Mouse (Mus musculus) MEL (cell line): Measurements from ENCODE around the gene Cnst. TPM values are rescaled to one million over a fixed set of nuclear protein-coding genes. Genes with fewer than 3 reads are reported as not detected.

Experiments
- DNase-seq: peaks from one replicate; pipeline ENCODE4 v3.0.0; 2011; ENCODE audit warnings: low read depth, low spot score
- H3K27ac ChIP-seq: 2 replicates; pipeline ENCODE4 v1.5.1; 2012; ENCODE audit warnings: low read depth, mild to moderate bottlenecking, control low read depth, low read length, moderate library complexity; ENCODE audit not compliant: control insufficient read depth
- H3K27me3 ChIP-seq, 2 experiments: fragments of 150-350 bp in 1 of 2; sonication (generic) in 1 of 2; 2 replicates each; pipeline ENCODE4 v1.6.1; 2012; ENCODE audit warnings: low read length in 2 of 2, mild to moderate bottlenecking in 2 of 2, improper control_type of control experiment in 1 of 2, moderate library complexity in 1 of 2; ENCODE audit not compliant: insufficient read depth in 2 of 2, control insufficient read depth in 1 of 2
- H3K36me3 ChIP-seq, 2 experiments: 2 replicates each; pipeline ENCODE4 v1.6.1; 2012 to 2014; ENCODE audit warnings: low read length in 2 of 2, improper control_type of control experiment in 1 of 2, inconsistent platforms in 1 of 2, mild to moderate bottlenecking in 1 of 2; ENCODE audit not compliant: insufficient read depth in 2 of 2, control insufficient read depth in 1 of 2
- H3K4me1 ChIP-seq, 2 experiments: fragments of 150-350 bp in 1 of 2; sonication (generic) in 1 of 2; 2 replicates each; pipeline ENCODE4 v1.6.1; 2012; ENCODE audit warnings: low read length in 2 of 2, improper control_type of control experiment in 1 of 2, mild to moderate bottlenecking in 1 of 2; ENCODE audit not compliant: insufficient read depth in 2 of 2, control insufficient read depth in 1 of 2
- H3K4me3 ChIP-seq, 2 experiments: fragments of 150-350 bp in 1 of 2; sonication (generic) in 1 of 2; 2 replicates each; pipeline ENCODE4 v1.5.1; 2012; ENCODE audit warnings: low read depth in 2 of 2, low read length in 2 of 2, mild to moderate bottlenecking in 2 of 2, moderate library complexity in 2 of 2, control low read depth in 1 of 2, improper control_type of control experiment in 1 of 2; ENCODE audit not compliant: control insufficient read depth in 1 of 2, insufficient read depth in 1 of 2
- H3K79me2 ChIP-seq: 2 replicates; pipeline ENCODE4 v1.6.1; 2012; ENCODE audit warnings: mild to moderate bottlenecking, low read length, moderate library complexity; ENCODE audit not compliant: control insufficient read depth, poor library complexity, insufficient read depth
- H3K9ac ChIP-seq: 2 replicates; pipeline ENCODE4 v1.6.1; 2012; ENCODE audit warnings: low read depth, mild to moderate bottlenecking, control low read depth, low read length, moderate library complexity; ENCODE audit not compliant: control insufficient read depth, poor library complexity, severe bottlenecking
- H3K9me3 ChIP-seq: fragments of 150-350 bp; sonication (generic); replicated peaks from 2 replicates; pipeline ENCODE4 v1.6.1; 2012; ENCODE audit warnings: mild to moderate bottlenecking, low read length, improper control_type of control experiment, moderate library complexity; ENCODE audit not compliant: insufficient read depth
- BHLHE40 ChIP-seq: IDR thresholded peaks from 2 replicates; pipeline ENCODE4 v1.6.1; 2012; ENCODE audit warnings: low read depth, mild to moderate bottlenecking, inconsistent platforms, low read length, improper control_type of control experiment, borderline replicate concordance
- CTCF ChIP-seq, 3 experiments: IDR thresholded peaks in 2 of 3; conservative IDR thresholded peaks in 1 of 3; 2 replicates each; pipeline ENCODE4 v1.5.1; 2011 to 2012; ENCODE audit warnings: low read length in 3 of 3, low read depth in 2 of 3, mild to moderate bottlenecking in 2 of 3, improper control_type of control experiment in 1 of 3, inconsistent platforms in 1 of 3, mixed read lengths in 1 of 3, moderate library complexity in 1 of 3; ENCODE audit not compliant: control insufficient read depth in 1 of 3, insufficient read depth in 1 of 3, poor library complexity in 1 of 3, severe bottlenecking in 1 of 3
- E2F4 ChIP-seq: IDR thresholded peaks from 2 replicates; pipeline ENCODE4 v1.6.1; 2011; ENCODE audit warnings: low read depth, low read length, improper control_type of control experiment, borderline replicate concordance
- ELF1 ChIP-seq: IDR thresholded peaks from 2 replicates; pipeline ENCODE4 v1.6.1; 2014; ENCODE audit warnings: low read depth, mild to moderate bottlenecking, inconsistent platforms, low read length, improper control_type of control experiment, moderate library complexity
- EP300 ChIP-seq, 2 experiments: IDR thresholded peaks; 2 replicates each; pipeline ENCODE4 v1.6.1; 2011; ENCODE audit warnings: improper control_type of control experiment in 2 of 2, low read length in 2 of 2, low read depth in 1 of 2, mild to moderate bottlenecking in 1 of 2
- ETS1 ChIP-seq: IDR thresholded peaks from 2 replicates; pipeline ENCODE4 v1.6.1; 2012; ENCODE audit warnings: low read depth, mild to moderate bottlenecking, inconsistent platforms, low read length, improper control_type of control experiment, moderate library complexity
- GABPA ChIP-seq: IDR thresholded peaks from 2 replicates; pipeline ENCODE4 v1.6.1; 2012; ENCODE audit warnings: low read depth, mild to moderate bottlenecking, inconsistent platforms, low read length, improper control_type of control experiment, moderate library complexity
- GATA1 ChIP-seq: IDR thresholded peaks from 2 replicates; pipeline ENCODE4 v1.6.1; 2011; ENCODE audit warnings: low read depth, low read length, improper control_type of control experiment
- HCFC1 ChIP-seq: IDR thresholded peaks from 2 replicates; pipeline ENCODE4 v1.6.1; 2012; ENCODE audit warnings: low read depth, mild to moderate bottlenecking, inconsistent platforms, low read length, improper control_type of control experiment, moderate library complexity
- KAT2A ChIP-seq: conservative IDR thresholded peaks from 2 replicates; pipeline ENCODE4 v1.6.1; 2012; ENCODE audit warnings: low read depth, low read length, improper control_type of control experiment, inconsistent platforms
- MAFK ChIP-seq: IDR thresholded peaks from 2 replicates; pipeline ENCODE4 v1.6.1; 2011; ENCODE audit warnings: low read depth, mild to moderate bottlenecking, low read length, improper control_type of control experiment, borderline replicate concordance
- MAX ChIP-seq: IDR thresholded peaks from 2 replicates; pipeline ENCODE4 v1.6.1; 2011; ENCODE audit warnings: low read length, improper control_type of control experiment
- MAZ ChIP-seq: IDR thresholded peaks from 2 replicates; pipeline ENCODE4 v1.6.1; 2012; ENCODE audit warnings: low read depth, mild to moderate bottlenecking, inconsistent platforms, low read length, improper control_type of control experiment
- MEF2A ChIP-seq: IDR thresholded peaks from 2 replicates; pipeline ENCODE4 v1.6.1; 2014; ENCODE audit warnings: low read depth, mild to moderate bottlenecking, inconsistent platforms, low read length, improper control_type of control experiment; ENCODE audit not compliant: poor library complexity, insufficient replicate concordance, severe bottlenecking; ENCODE audit errors: extremely low read depth
- MXI1 ChIP-seq: IDR thresholded peaks from 2 replicates; pipeline ENCODE4 v1.6.1; 2011; ENCODE audit warnings: mild to moderate bottlenecking, low read depth, low read length, improper control_type of control experiment
- MYB ChIP-seq: IDR thresholded peaks from 2 replicates; pipeline ENCODE4 v1.6.1; 2011; ENCODE audit warnings: mild to moderate bottlenecking, low read depth, low read length, improper control_type of control experiment
- MYC ChIP-seq: IDR thresholded peaks from 2 replicates; pipeline ENCODE4 v1.6.1; 2011; ENCODE audit warnings: low read depth, mild to moderate bottlenecking, low read length, improper control_type of control experiment, moderate library complexity
- NRF1 ChIP-seq: IDR thresholded peaks from 2 replicates; pipeline ENCODE4 v1.6.1; 2014; ENCODE audit warnings: low read depth, mild to moderate bottlenecking, inconsistent platforms, low read length, improper control_type of control experiment, moderate library complexity; ENCODE audit not compliant: poor library complexity, insufficient read depth, severe bottlenecking
- POLR2A ChIP-seq, 2 experiments: IDR thresholded peaks; 2 replicates each; pipeline ENCODE4 v1.6.1; 2011 to 2012; ENCODE audit warnings: low read length in 2 of 2, mild to moderate bottlenecking in 2 of 2, control low read depth in 1 of 2, improper control_type of control experiment in 1 of 2, low read depth in 1 of 2, moderate library complexity in 1 of 2; ENCODE audit not compliant: control insufficient read depth in 1 of 2, insufficient read depth in 1 of 2, poor library complexity in 1 of 2
- RCOR1 ChIP-seq: IDR thresholded peaks from 2 replicates; pipeline ENCODE4 v1.6.1; 2012; ENCODE audit warnings: low read depth, mild to moderate bottlenecking, inconsistent platforms, low read length, improper control_type of control experiment
- SIN3A ChIP-seq: IDR thresholded peaks from 2 replicates; pipeline ENCODE4 v1.6.1; 2012; ENCODE audit warnings: low read length, improper control_type of control experiment, inconsistent platforms
- SMC3 ChIP-seq: IDR thresholded peaks from 2 replicates; pipeline ENCODE4 v1.6.1; 2011; ENCODE audit warnings: low read depth, low read length, improper control_type of control experiment
- TAL1 ChIP-seq: IDR thresholded peaks from 2 replicates; pipeline ENCODE4 v1.6.1; 2012; ENCODE audit warnings: mild to moderate bottlenecking, inconsistent platforms, low read length, moderate library complexity, mixed read lengths
- TCF12 ChIP-seq: IDR thresholded peaks from 2 replicates; pipeline ENCODE4 v1.6.1; 2014; ENCODE audit warnings: low read depth, mild to moderate bottlenecking, inconsistent platforms, low read length, improper control_type of control experiment, moderate library complexity
- UBTF ChIP-seq: IDR thresholded peaks from 2 replicates; pipeline ENCODE4 v1.6.1; 2012; ENCODE audit warnings: low read depth, mild to moderate bottlenecking, inconsistent platforms, low read length, improper control_type of control experiment, moderate library complexity, borderline replicate concordance; ENCODE audit not compliant: insufficient read depth
- ZC3H11A ChIP-seq: IDR thresholded peaks from 2 replicates; pipeline ENCODE4 v1.6.1; 2012; ENCODE audit warnings: low read depth, mild to moderate bottlenecking, inconsistent platforms, low read length, improper control_type of control experiment
- ZNF384 ChIP-seq: IDR thresholded peaks from 2 replicates; pipeline ENCODE4 v1.6.1; 2012; ENCODE audit warnings: low read depth, mild to moderate bottlenecking, inconsistent platforms, low read length, improper control_type of control experiment
- polyA plus RNA-seq, 2 experiments: library from polyadenylated mRNA; stranded (reverse) in 1 of 2; unstranded in 1 of 2; fragments of >175 nt in 1 of 2; fragments of >200 nt in 1 of 2; gene quantifications; 2 replicates each; pipeline versions ENCODE4 v1.2.1 to v1.2.4; 2012; ENCODE audit warnings: low replicate concordance in 2 of 2, low read depth in 1 of 2; ENCODE audit not compliant: insufficient read length in 2 of 2, insufficient read depth in 1 of 2, missing spikeins in 1 of 2
- total RNA-seq: library from RNA; depleted of rRNA; stranded (reverse); fragments of 300-350 nt; gene quantifications from 2 replicates; pipeline ENCODE4 v1.2.3, GENCODE M21; 2012

Gene Cnst
- total and polyA plus RNA-seq, 3 experiments, result 10.4 to 12.1 TPM; not detected in 1

DNA sequence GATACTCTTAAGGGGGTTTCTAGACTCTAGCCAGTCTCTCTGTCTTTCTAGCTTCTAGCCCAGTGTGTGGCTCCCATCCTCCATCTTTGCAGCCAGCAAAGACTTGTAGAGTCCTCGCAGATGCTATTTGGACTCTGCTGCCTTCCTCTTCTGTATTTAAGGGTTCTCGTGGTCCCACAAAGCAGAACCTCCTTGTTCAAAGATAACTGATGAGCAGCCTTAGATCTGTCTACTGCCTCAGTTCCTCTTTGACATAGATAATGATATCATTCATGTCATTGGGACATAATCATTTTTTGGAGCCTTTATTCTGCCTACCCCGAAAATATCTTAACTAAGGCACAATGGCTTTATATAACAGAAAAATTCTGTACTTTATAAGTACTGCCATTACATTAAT is 36.9 kb downstream of the Cnst start (continued):
- TF ChIP-seq BHLHE40 (no peak), KAT2A (no peak), GABPA (no peak), HCFC1 (0 out of 2 replicates have a peak, but pooled peaks have one; percentile 24), MAZ (no peak), ZNF384 (no peak), SIN3A (peak; percentile 51; the same call in 1 of the 2 replicates)
- TF ChIP-seq, all 39 proteins: peak for 11

DNA sequence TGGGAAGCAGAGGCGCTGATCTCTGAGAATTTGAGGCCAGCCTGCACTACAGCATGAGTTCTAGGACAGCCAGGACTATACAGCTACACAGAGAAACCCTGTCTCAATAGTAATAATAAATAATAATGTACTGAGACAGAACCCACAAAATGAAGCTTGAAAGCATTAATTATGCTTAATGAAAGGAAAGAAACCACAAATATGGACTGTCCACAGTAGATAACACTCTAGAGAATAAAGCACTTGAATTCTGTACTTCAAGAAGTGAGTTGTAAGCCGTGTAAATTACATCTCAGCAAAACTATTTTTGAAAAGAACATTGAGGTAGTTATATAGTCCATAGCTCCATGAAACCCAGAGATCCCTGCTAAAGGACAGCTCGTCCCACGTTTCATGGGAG is 38.0 kb downstream of the Cnst start:
- Histone ChIP-seq H3K36me3 (peaks cover 0 to 49% of the 10 kb centered on the region in 2 experiments; a peak in 2 of 4 replicates), H3K9me3 (no peaks in the 10 kb centered on the region), H3K4me1 (peaks cover 35 to 46% of the 10 kb centered on the region in 2 experiments), H3K27me3 (no peaks in the 10 kb centered on the region), H3K4me3 (no peak overlapping the region), H3K27ac (0 out of 2 replicates have a peak overlapping the region, but pooled peaks have one; percentile 8), H3K79me2 (no peaks in the 10 kb centered on the region), H3K9ac (no peak overlapping the region)
- DNase-seq, result peak; percentile 38
- TF ChIP-seq ETS1 (no peak), MXI1 (no peak), MYB (no peak), MAFK (0 out of 2 replicates have a peak, but pooled peaks have one; percentile 50), SMC3 (no peak), MYC (0 out of 2 replicates have a peak, but pooled peaks have one; percentile 27), MEF2A (no peak), GABPA (no peak), RCOR1 (peak; percentile 59; the same call in 1 of the 2 replicates), SIN3A (no peak), EP300 (IDR thresholded peaks at IDR 0.05; ENCODE audit: low read depth in 1 of 2, low read length in 2 of 2) (peak; percentile 66 to 85), MAX (no peak), UBTF (no peak), KAT2A (no peak), E2F4 (no peak), NRF1 (no peak), ELF1 (no peak), TCF12 (peak; percentile 65), POLR2A (IDR thresholded peaks at IDR 0.05; ENCODE audit: control insufficient read depth in 1 of 2, insufficient read depth in 1 of 2, low read depth in 1 of 2, low read length in 2 of 2, poor library complexity in 1 of 2) (no peak), CTCF (IDR thresholded peaks at IDR 0.05 in 2 of 3, conservative IDR thresholded peaks at IDR 0.05 in 1 of 3; ENCODE audit: control insufficient read depth in 1 of 3, insufficient read depth in 1 of 3, low read depth in 2 of 3, low read length in 3 of 3, poor library complexity in 1 of 3, severe bottlenecking in 1 of 3) (no peak), GATA1 (peak; percentile 73), ZC3H11A (no peak), TAL1 (peak; percentile 41)
